ENCODE assay signal across 8 mouse cellular contexts in genomic region chr19:26605438-26606320, GRCm38 (mm10). TPM values are rescaled to one million over a fixed set of nuclear protein-coding genes. Genes with fewer than 3 reads are reported as not detected.
DNase-seq lines count a peak whose midpoint lies in the region; ATAC-seq lines count a peak whose summit lies in the region.

No protein-coding gene starts in this region.

- H3K4me1 ChIP-seq in midbrain, embryonic 10.5 days: peaks cover 45% of the 10 kb centered on the region

- no peaks in the 10 kb centered on the region for H3K9me3 ChIP-seq in midbrain, embryonic 10.5 days (replicated peaks)

- H3K27ac ChIP-seq in midbrain, embryonic 10.5 days (replicated peaks): peak overlapping the region; percentile 49

- WGBS in midbrain, embryonic 10.5 days: under 1% methylated on average over 43 of the region's 44 CpGs

- peak overlapping the region; percentile 66 for H3K4me3 ChIP-seq in midbrain, embryonic 10.5 days

- no peak for ATAC-seq in erythroid progenitor cell, adult 5-6 weeks (replicated peaks; ENCODE audit: low FRiP score, poor library complexity, severe bottlenecking)

- intact Hi-C loops in left cerebral cortex, postnatal 14 days (cut with DNase I): loop anchor here (5.0 to 10.0 kb wide), 2 partner anchors 141 to 223 kb away; no protein-coding TSS in a partner anchor

- H3K36me3 ChIP-seq in midbrain, embryonic 10.5 days: no peaks in the 10 kb centered on the region

- H3K27me3 ChIP-seq in midbrain, embryonic 10.5 days (ENCODE audit: low read depth, poor library complexity, severe bottlenecking): peaks cover 82% of the 10 kb centered on the region

- peak; percentile 66 for DNase-seq in Muller cell, postnatal 12 days (ENCODE audit: inconsistent ontology term)
- DNase-seq in cerebellum, adult 9-10 months: peak; percentile 84
- DNase-seq in frontal cortex, postnatal 36 days (ENCODE audit: low spot score in 2 of 2): peak; percentile 58 to 61
- DNase-seq in induced T-regulatory cell, adult 2 months (ENCODE audit: low read depth): peak; percentile 69
- peak; percentile 65 to 67 for DNase-seq in left cerebral cortex, postnatal 14 days (ENCODE audit: low spot score in 2 of 2)
- DNase-seq in midbrain, embryonic 10.5 days (ENCODE audit: low spot score): peak; percentile 64
- DNase-seq in skeletal muscle tissue, adult 2 months (ENCODE audit: low read depth, low spot score): peak; percentile 37

RNA-seq across cellular contexts. Expression of gene Smarca2, which starts 0.8 kb away (rescaled TPM):
- 100 to 1,000 TPM; 211 to 240 TPM for total RNA-seq in left cerebral cortex, postnatal 14 days (2021)
- polyA plus RNA-seq in midbrain, embryonic 10.5 days (2016; fragmentation: Nextera tagmentation; extraction: Ambion mirVana): 23.4 and 26.4 TPM in 2 replicates
- total RNA-seq in erythroid progenitor cell, adult 5-6 weeks (2015; ENCODE audit: low replicate concordance): 9.4 and 41.5 TPM in 2 replicates
- total RNA-seq in erythroid progenitor cell, adult 5-6 weeks (2017; ENCODE audit: low replicate concordance): 10.7 and 12.0 TPM in 2 replicates

Comparison
In these comparisons a context has a peak if more than half of its experiments do, and no peak if none do; other contexts are left out.
1. RNA of gene Smarca2, which starts 0.8 kb away (total RNA-seq): 211 to 240 TPM in left cerebral cortex, postnatal 14 days; 9.4 to 41.5 TPM in erythroid progenitor cell, adult 5-6 weeks; every median in the first group is over 4 times any median in the second.
2. Peak in every context shown above with its lines, with median percentiles within 50 percentile points of each other: DNase-seq.